Mouse (Mus musculus) layer of hippocampus, postnatal 10 days (tissue): ENCODE data around the gene Grb10. TPM values are rescaled to one million over a fixed set of nuclear protein-coding genes. Genes with fewer than 3 reads are reported as not detected.

Experiments used
- DNase-seq, 2 experiments: peaks; one replicate each; pipeline ENCODE4 v3.0.0; 2021; ENCODE audit warnings: low spot score in 2 of 2
- total RNA-seq, 2 experiments: library from RNA; stranded (reverse); gene quantifications; 2 replicates each; pipeline ENCODE4 v1.2.3; 2021

Grb10 gene
- total RNA-seq, 2 experiments from 2014 or later = 33.8 to 34.6 TPM

DNA sequence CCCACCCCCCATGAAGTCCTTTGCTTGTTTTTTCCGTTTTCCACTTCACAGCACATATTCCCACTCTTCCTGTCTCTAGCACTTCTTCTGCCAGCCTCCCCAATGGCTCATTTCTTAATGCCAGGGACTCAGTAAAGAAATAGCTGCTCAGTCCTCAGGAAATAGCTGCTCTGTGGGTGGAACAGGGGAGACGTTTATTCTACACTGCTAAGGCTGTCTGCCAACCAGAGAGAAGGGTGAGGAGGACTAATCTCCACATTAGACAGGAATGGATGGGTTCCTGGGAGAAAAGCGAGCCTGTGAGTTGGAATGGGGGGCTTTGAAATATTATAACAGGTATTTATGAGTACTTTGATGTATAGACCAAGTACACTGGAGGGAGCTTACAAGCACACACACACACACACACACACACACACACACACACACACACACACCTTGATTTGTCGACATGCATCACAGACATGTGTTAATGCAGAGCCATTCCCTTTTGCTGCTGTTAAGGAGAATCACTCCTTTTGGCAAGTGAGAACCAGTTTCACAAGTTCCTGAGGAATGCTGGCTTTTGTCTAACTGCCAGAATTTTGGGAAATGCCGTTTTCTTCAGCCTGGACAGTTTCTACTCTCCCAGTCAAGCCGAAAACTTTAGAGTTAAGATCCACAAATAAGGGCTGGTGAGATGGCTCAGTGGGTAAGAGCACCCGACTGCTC, 130.6 kb downstream of the Grb10 start:
- no peak for DNase-seq

DNA sequence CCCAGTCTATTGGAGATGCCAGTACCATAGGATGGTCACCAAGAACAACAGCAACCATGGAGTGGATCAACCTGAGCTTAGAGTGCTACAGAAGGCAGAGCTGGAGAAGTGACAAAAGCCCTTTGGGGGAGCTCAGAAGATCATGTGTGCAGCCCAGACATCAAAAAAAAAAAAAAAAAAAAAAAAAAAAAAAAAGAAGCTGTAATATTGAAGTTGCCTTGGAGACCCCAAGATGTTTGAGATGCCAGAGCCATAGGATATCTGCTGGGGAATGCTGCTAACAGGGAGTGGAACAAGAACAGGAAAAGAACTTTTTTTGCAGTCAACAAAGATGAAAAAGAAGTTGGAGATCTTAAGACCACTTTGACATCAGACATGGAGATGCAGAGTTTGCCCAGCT, 133.0 kb downstream of the Grb10 start:
- no peak for DNase-seq

DNA sequence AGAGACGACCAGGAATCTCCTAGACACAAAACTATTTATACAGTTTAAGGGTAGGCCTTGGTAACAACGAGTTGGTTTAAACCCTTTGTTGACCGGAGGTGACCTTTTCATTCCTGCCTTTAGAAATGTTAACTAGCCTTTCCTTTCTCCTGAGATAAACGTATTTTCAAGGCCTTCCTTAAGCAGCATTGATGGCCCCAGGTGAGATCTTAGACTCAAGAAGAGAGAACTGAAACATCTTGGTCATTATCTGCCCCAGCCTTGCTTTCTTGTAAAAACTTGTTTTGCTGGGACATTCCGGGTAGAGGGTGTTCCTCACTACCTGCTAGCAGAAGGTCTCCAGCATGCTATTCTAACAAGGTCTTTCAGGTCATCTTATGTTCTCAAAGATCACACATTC, 133.5 kb downstream of the Grb10 start:
- no peak for DNase-seq

DNA sequence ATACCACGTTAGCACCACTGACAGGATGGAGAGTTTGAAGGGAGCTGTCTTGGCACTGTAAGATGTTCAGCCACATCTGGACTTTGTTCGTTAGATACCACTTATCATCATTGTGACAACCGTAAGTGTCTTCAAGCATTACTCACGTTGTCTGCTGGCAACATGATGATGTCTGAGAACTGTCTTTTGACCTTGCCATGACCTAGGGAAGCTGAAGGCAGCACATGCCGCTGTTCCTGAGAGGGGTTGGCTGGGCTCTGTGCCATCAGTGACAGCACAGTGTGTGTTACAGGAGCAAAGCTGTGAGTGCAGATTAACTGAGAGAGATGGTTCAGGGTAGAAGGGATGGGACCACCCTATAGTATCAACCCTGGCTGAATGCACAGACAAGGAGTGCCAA, 137.0 kb downstream of the Grb10 start:
- DNase-seq = no peak

DNA sequence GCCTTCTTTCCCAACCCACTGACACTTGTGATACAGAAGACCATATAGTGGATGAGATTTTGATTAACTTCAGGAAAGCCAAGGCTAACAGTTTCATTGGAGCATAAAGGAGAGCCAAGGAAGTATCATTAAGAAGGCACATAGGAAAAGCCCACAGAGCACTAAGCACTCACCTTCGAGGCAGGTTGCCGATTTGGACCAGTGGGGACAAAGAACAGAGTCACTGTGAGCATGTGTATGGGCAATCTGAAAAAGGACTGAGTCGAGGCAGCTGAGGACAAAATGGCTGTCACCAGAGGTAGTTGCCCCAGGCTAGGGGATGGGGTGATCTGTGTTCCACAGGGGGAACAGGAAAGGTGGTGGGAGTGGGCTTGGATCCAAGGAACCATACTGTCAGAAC, 140.0 kb downstream of the Grb10 start:
- no peak for DNase-seq

DNA sequence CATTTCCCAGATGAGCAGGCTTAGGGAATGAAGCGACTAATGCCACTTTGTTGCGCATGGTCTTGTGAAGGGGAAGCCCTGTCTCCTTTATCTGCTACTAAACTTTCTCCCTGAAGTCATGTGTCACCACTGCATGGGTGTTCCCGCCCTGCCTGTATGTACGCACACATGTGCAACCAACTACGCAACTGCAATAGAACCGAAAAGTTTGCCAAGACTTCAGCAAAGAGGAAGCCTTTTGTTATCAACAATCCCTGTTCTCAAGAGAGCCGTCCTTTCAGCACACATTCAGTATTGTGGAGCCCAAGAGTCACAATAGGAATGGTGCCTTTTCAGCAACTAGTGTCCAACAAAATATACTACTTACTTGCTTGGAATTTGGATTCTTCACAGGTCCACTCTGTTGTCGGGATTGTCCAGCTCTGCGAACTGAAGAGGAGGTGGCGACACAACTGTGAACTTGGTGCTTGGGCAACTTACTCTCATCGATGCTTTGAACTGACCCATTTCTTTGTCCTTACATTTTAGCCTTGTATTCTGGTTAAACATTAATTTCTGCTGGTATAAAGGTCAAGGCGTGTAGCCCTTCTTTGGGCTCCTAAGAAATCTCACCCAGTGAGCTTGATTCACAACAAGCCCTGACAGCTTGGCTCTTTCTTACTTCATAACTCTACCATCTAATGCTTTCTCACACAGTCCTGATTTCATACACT, 140.7 kb downstream of the Grb10 start, which contains the start of gene Ddc:
Gene Ddc, minus strand, starts transcription at position 500 of the 713 bp plus-strand sequence.
- no peak for DNase-seq

DNA sequence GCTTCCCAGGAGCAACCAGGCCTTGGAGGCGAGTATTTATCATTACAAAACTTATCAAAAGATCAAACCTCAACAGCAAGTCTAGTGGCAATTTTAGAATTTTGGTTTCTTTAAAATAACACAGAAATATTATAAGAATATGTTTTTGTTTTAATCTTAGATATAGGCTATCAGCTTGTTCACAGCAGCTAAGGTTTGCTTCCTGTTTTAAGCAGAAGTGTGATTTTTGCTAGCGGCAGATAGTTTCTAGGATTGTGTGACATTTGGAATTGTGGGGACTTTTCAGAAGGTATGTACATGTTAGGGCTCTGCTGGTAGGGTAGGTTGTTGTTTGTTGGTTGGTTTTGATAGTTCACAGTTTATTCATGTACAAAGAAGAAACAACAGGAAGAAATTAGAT, 143.0 kb downstream of the Grb10 start:
- no peak for DNase-seq

DNA sequence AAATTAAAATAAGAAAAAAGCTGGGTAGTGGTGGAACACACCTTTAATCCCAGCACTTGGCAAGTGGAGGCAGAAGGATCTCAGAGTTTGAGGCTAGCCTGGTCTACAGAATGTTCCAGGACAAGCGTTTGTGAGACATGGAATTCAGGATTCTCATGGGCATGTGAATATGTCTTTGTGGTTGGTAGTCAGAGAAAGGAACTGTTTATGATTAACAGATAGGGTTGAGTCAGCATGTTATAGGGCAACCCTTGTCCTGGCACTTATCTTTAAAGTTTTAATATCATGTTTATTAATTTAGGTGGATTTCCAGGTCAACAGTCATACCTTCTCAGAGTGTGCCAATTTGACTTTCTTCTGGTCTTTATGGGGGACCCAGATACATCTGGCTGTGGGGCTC, 144.7 kb downstream of the Grb10 start:
- no peak for DNase-seq

DNA sequence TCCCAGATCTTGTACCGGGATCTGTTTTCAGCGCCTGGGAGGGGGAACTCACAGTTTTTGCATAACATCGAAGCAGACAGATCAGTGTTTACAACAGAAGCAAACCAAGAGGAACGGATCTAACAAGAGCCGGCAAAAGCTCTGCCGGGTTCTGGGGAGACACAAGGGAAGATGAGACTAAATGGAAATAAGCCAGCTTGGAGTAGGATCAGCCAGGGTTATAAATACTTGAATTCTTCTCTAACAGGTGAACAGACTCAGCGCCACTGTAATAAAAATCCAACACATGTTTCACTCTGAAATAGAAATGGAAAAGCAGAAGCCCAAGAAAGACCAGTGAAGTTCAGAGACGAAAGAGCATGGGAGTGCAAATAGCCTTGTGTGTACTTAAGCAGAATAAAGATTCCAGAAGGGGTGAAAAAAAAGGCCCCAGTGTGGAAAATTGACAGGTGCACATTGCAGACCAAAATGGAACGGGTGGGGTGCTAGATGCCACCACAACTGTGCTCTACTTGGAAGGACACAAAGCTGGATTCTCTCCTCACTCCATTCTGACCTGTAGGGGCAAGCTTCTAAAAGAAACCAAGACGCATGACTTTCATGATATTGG, 145.4 kb downstream of the Grb10 start:
- no peak for DNase-seq

DNA sequence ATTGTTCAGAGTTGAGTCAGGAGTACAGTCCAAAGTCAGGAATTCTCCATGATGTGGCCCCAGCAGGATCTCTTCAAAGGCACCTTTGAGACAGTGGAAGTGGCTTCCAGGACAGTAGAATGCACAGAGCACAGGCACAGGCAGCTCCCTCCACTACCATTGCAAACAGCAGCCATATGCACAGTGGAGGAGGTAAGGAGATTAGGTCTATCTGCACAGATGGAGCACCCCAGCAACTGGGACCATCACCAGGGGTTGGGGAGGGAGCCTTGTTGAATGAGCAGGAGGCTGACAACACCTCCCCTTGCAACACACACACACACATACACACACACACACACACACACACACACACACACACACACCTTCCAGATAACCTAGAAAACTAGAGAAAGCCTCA, 146.7 kb downstream of the Grb10 start:
- no peak for DNase-seq

DNA sequence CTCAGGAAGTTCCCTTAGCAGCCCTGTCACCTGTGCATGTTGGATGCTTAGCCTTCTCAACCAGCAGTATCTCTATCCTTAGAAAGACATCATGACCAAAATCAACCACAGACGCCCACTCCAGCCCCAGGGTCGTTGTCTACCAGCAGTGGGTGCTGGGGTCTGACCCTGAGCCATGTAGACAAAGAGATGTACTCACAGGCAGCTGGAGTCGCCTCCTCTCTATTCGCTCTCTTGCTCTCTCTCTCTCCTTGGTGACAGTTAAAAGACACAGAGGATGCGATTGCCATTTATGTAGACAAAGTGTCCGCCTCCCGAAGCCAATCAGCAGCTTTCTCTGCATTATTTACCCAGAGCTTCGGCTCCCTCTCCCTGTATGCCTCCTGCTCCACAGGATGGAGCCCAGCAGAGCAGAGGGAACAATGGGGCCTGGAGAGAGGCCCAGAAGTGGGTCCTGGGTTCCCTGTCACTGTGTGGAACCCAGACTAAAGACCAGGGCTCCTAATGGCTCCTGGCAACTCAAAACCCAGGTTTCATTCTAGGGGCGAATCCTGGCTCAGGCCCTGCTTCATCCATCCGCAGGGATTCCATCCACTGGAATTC, 148.2 kb downstream of the Grb10 start:
- no peak for DNase-seq

DNA sequence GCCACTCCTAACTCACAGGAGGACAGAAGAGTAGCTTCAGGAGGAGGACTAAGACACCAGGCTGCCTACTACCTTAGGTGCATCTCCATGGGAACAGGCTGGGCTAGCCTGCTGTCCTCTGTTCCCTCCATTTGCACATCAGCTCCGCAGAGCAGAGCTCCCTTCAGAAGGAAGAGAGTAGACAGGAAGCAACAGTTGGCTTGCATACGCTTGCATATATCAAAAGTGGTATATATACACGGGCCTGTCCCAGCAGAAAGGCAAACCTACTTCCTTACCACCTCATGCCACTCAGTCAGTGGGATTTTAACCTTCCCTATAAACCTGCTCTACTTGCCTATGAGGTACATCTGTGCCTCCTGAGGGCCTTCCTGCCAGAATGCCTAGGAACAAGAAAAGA, 149.8 kb downstream of the Grb10 start:
- DNase-seq = no peak

DNA sequence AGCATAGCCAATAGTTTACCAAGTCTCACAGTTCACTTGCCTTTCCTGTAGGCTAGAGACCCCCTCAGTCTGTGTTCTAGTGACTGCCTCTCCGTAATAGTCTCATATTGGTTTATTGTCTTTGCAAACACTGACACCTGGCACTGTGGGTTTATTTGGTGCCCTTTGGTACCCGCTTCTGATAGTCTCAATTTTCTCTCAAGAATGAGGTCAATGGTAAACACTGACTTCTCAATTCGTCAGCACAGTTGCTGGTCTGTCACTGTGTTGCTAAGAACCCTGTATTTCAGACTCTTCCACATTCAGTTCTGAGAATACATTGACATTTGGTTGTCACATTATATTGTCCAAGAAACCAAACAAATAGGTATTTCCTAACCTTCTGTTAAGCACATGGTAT, 150.4 kb downstream of the Grb10 start:
- DNase-seq = no peak

DNA sequence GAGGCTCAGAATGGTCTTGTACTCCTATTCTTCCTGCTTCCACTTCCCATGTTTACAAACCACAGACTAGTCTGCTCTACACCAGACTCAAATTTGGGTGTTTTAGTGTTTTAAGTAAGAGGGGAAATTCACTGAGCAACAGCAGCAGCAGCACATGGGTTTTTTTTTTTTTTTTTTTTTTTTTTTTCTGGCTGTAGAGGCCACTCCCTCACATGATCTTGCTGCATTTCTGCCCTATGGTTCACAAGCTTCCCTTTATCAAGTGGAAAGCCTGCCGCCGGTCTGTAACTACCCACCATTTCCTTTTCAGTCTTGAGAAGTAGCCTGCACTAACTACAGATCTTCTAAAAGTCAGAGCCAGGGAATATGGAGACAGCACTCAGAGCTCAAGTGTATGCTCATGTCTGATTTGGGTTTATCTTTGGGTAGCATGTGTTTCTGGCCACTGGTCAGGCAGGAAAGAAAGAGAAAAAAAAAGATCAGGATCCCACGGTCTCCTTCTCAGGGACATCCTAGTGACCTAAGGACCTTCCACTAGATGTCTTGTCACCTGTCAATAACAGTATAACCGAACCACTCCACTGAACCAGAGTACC, 152.0 kb downstream of the Grb10 start:
- no peak for DNase-seq

DNA sequence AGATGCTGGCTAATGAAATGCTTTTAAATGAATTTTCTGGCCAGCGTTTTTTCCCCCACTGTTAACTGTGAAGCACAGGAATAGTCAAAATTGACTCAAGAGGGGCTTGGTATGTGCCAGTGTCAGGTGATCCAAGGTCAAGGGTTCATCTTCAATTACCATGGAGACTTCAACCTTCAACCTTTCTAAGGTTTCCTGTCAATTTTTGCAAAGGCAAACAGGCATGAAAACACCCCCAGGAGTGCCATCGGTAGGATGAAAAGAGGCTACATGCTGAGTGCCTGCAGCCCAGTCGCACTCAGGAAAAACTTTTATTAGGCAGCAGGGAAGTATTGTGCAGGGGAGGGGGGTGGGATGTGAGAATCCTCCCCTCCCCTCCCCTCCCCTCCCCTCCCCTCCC, 152.6 kb downstream of the Grb10 start:
- DNase-seq = no peak

DNA sequence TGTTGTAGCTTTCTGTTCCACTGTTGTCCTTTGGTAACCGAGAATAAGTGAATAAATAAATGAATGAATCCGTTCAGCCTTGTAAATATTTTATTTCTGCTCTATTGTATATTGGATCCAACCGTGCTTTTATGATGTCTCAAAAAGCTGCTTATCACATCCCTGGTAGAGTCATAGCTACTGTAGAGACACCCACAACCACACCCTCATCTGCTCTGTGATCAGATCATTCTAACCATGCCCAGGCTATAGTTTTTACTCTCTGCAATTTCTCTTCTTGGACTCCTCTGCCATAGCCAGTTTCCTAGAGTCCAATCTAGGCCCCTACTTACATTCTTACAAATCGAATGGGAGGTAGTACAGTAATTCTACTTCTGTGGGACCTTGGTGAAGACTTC, 153.2 kb downstream of the Grb10 start:
- no peak for DNase-seq

DNA sequence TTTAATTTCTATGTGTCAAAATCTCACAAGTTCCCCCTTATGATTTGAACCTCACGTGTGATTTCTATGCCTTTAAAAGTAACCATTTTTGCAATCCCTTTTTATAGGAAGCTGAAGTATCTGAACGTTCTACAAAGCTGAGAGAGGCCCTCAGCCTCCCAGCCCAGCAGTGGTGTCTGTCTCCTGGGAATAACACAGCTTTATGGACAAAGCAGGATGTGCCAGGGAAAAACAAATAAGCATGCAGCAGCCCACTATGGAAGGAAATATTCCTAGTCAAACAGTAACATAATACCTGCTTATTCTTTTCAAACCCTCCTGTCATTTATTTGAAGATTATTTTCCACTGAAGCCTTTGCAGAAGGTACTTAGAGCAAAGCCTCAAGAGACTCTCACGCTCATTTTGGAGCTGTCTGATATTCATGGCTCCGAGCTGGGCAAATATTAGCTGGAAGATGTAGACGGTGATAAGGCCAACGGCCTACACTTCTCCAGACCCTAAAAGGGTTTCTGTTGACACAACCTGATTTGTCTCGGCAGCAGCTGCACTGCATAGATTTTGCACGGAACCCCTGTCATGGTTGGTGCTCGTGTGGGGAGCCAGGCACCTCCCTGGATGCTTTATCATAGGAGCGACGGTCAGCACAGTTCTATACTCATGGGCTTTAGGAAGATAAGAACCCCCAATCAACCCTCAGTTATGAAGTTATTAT, 153.8 kb downstream of the Grb10 start:
- DNase-seq = no peak

DNA sequence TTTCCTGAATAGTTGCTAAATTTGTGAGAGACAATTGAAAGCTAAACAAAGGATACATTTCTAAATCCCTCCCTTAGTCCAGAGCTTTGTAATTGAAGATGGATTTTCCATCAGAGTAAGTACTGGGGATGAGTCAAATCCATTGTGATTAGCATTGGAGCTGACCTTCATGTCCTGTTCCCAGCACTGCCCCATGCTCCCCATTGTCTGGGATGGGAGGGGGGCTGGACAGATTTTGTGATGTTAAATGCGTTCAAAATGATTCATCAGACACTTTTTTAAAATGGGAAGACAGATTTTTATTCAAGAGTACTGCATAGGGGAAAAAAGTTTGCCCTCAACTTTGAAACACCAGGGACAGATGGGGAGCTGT, 156.7 kb downstream of the Grb10 start:
- DNase-seq = no peak

DNA sequence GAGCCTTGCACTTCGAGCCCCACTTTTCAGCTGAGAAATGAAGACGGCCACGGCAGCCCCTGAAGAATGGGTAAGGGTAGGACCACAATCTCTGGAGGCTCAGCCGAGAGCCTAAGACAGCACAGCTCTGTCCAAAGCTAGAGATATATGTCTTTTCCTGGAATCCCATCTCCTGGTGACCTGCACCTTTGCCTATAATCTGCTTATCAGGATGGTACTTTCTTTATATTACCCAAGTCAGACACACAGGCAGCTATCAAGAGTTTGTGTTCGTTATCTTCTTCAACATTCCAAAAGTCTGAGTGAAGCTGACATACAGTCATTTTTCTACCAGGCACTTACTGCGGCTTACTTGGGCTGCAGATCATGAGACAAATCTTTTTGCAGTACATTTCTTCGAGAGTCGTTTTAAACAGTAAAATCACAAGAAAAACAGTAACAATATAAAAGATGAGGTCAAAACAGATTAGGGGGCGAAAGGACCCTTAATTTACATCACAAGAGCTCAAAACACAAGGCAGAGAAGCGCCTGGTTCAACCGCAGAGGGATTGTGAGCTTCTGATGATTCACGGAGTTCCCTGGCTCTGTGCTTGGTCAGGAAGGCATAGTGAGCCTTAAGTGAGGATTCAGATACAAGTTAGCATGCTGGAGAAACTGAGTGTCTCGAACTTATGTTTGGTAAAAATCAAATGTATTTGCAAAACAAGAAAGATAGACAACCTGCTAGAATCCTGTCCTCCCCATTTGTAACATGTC, 157.3 kb downstream of the Grb10 start:
- no peak for DNase-seq
